Mouse (Mus musculus) right cerebral cortex, postnatal 14 days (tissue): Measurements from ENCODE around the gene Elf1.

Source experiments
- DNase-seq: peaks from one replicate; pipeline ENCODE4 v3.0.0; 2022

The Elf1 gene

GRCm38 (mm10) chr14:79490246-79490645, 9.3 kb downstream of the Elf1 start:
- DNase-seq = no peak

GRCm38 (mm10) chr14:79494349-79494748, 13.4 kb downstream of the Elf1 start:
- DNase-seq = no peak

GRCm38 (mm10) chr14:79499326-79499725, 18.3 kb downstream of the Elf1 start:
- DNase-seq = no peak

GRCm38 (mm10) chr14:79500756-79501155, 19.8 kb downstream of the Elf1 start:
- DNase-seq = no peak

- no peak for DNase-seq
Measured at GRCm38 (mm10) chr14:79503371-79504075, 22.5 kb downstream of the Elf1 start.

GRCm38 (mm10) chr14:79504246-79505006, 23.4 kb downstream of the Elf1 start:
- no peak for DNase-seq

- no peak for DNase-seq
Measured at GRCm38 (mm10) chr14:79506207-79506606, 25.2 kb downstream of the Elf1 start.

- DNase-seq = no peak
Measured at GRCm38 (mm10) chr14:79507846-79508245, 26.9 kb downstream of the Elf1 start.

GRCm38 (mm10) chr14:79508662-79509305, 27.8 kb downstream of the Elf1 start:
- DNase-seq = no peak

GRCm38 (mm10) chr14:79511521-79511920, 30.5 kb downstream of the Elf1 start:
- no peak for DNase-seq

GRCm38 (mm10) chr14:79513951-79514350, 33.0 kb downstream of the Elf1 start:
- DNase-seq = no peak

- DNase-seq = no peak
Measured at GRCm38 (mm10) chr14:79515100-79515499, 34.1 kb downstream of the Elf1 start.

- no peak for DNase-seq
Measured at GRCm38 (mm10) chr14:79515511-79516242, 34.7 kb downstream of the Elf1 start.

GRCm38 (mm10) chr14:79516243-79516610, 35.2 kb downstream of the Elf1 start:
- DNase-seq = no peak

GRCm38 (mm10) chr14:79516751-79517150, 35.8 kb downstream of the Elf1 start:
- no peak for DNase-seq

GRCm38 (mm10) chr14:79517185-79517740, 36.3 kb downstream of the Elf1 start:
- no peak for DNase-seq

- DNase-seq = no peak
Measured at GRCm38 (mm10) chr14:79518123-79518522, 37.1 kb downstream of the Elf1 start.

- no peak for DNase-seq
Measured at GRCm38 (mm10) chr14:79518761-79519662, 38.0 kb downstream of the Elf1 start.

- no peak for DNase-seq
Measured at GRCm38 (mm10) chr14:79519663-79519975, 38.6 kb downstream of the Elf1 start.

- no peak for DNase-seq
Measured at GRCm38 (mm10) chr14:79520612-79521011, 39.6 kb downstream of the Elf1 start.

- no peak for DNase-seq
Measured at GRCm38 (mm10) chr14:79521056-79521455, 40.1 kb downstream of the Elf1 start.
